Mouse (Mus musculus) natural killer cell, adult 2 months (primary cell): Measurements from ENCODE around the gene Jak2.

Source experiments
- DNase-seq, 2 experiments: peaks; one replicate each; pipeline ENCODE4 v3.0.0; 2022; ENCODE audit warnings: low spot score in 2 of 2

Gene Jak2

DNA sequence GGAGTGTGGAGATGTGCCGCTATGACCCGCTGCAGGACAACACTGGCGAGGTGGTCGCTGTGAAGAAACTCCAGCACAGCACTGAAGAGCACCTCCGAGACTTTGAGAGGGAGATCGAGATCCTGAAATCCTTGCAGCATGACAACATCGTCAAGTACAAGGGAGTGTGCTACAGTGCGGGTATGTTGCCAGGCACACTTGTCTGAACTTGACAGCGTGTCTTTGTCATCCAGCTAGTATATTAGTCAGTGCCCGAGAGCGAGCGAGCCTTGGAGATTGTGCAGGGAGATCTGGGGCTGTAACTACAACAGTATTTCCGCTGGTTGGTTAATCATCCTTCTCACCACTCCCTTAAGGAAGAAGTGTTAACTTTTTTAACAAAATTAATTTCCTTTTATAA is 49.3 kb downstream of the Jak2 start:
- no peak for DNase-seq

DNA sequence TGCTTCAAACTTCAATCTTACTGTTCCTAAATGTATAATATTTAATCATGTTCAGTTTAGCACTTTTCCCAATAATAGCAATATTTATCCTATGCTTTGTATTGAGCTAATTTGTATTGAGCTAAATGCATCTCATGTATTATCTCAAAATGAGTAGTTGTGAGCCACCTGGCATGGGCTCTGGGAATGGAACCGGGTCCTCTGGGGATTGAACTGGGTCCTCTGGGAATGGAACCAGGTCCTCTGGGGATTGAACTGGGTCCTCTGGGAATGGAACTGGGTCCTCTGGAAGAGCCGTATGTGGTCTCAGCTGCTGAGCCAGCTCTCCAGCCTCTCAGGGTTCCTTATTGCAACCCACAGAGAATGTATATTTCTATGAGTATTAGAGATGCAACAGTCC is 50.5 kb downstream of the Jak2 start:
- DNase-seq, result no peak

DNA sequence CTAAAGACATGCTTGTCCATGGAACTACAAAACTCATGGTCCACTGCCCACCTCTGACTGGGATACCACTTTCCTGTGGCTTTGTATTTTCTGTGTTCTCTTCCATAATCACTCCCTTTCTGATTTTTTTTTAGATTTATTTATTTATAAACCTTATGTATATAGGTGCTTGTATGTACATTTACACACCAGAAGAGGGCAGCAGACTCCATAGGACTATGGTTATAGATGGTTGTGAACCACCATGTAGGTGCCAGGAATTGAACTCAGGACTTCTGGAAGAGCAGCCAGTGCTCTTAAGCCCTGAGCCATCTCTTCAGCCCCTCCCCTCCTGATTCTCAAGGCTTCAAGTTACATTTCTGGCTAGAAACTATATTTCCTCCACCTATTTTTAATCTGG is 57.2 kb downstream of the Jak2 start:
- DNase-seq, result no peak

DNA sequence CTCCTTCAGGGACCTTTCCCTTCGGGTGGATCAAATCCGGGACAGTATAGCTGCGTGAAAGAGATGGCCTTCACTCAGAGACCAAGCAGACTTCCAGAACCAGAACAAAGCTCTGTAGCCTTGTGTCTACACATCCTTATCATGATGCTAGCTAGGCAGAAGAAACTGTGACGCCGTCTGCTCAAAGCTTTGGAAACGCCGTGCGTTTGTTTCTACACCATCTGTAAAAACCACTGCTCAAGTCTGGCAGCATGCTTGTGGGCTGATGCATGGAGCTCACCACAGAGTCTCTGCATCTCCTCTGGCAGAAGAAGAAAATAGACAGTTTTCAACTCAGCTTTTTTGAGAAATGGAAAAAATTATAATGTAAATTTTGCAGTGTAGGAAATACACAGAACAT is 60.2 kb downstream of the Jak2 start:
- DNase-seq, result no peak

DNA sequence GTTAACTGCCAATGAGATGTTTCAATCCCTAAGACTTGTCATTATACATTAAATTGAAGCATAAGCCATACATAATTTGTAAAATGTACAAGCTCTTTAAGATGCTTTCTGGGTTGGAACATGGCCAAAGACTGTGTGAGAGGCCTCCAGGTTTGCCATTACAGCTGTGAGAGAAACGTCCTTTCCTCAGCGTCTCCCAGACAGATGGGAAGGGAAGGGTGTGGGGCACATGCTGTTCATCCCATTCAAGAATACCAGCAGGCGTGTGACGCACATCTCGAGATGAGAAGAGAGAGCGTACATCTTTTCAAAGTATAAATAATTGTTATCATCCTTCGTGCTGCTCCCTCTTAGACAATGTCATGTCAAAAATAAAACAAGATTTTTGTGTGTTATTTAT is 61.0 kb downstream of the Jak2 start:
- no peak for DNase-seq

DNA sequence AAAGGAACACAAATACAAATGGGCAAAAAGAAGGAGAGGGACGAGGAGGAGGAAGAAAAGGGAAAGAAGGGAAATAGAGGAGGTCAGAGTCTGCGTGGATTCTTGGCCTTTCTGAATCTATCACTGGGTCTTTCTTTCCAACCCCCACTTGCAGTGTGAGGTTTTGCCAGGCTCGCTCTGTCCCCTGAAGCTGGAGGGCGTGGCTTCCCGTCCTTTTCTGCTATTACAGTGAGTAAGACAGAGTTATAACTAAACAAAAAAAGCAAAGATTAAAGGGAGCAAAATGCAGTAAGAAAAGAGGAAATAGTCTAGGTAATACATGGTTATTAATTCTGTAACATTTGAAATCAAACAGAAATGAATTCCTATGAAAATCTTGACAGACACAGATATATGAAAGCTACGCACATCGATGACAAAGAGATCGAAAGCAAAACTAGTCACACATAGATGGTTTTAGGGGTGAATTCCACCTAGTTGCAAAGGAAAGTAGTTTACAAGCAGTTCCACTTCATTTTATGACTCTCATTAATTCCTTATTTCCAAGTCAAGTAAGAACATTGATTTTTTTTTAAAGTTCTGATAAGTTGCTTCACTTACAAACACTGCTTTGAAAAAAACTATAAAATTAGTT is 71.9 kb downstream of the Jak2 start:
- DNase-seq, result peak in 1 of 2 experiments; percentile 14

- peak; percentile 60 to 71 for DNase-seq
Measured at GRCm38 (mm10) chr19:29325053-29325851, 73.6 kb downstream of the Jak2 start, which contains the start of gene Insl6. TSS of gene Insl6 (minus strand) at chr19:29325356.

DNA sequence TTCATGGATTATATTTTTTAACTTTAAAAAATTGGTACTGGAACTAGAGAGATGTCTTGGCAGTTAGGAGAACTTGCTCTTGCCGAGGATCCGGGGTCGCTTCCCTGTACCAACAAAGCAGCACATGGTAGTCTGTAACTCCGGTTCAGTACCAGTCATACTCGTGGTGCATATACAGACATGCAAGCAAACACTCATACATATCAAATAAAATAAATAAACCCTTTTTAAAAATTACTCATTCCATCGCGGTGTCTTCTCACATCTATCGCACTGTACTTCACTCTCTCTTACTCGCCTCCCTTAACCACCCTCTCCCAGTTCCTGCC is 74.2 kb downstream of the Jak2 start:
- DNase-seq, result no peak

DNA sequence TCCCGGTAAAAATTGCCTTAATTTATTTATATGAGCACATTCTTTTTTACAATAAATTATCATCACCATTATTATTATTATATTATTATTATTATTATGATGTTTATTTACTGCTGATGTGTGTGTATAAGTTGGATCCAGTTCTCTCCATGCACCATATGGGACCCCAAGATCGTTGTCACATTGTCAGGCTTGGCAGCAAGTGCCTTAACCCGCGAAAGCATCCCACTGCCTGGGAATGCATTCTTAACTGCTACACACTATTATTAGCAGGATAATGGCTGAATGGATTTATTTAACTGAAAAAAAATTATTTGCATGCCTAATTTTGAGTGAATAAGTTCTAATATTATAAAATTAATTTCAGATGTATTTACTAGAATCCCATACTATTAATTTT is 74.8 kb downstream of the Jak2 start:
- no peak for DNase-seq

DNA sequence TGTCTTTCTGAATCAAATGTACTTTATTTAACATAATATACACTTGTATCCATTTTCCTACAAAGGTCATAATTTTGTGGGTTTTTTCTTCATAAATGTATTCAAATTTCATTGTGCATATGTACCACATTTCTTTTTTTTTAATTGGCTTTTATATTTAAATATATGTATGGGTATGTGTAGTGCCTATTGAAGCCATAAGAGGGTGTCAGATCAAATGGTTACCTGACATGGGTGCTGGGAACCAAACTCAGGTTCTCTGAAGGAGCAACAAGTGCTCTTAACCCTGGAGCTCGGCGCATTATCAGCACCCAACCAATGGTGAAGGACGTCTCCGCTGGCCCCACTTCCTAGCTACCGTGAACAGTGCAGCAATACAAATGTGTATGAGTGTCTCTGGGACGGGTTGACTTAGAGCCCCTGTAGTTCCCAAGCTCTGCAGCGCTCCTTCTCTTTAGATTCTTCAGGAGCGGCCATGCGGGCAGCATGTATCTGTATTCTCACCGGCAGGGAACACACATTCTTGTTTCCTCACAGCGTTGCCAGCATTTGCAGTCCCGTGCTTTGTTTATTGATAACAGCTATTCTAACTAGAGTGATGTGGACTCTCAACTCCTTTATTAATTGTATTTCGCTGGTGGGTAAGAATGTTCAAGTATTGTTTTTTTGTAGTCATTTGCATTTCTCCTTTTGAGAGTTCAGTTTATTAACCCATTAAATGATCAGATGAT is 75.4 kb downstream of the Jak2 start:
- no peak for DNase-seq

GRCm38 (mm10) chr19:29334068-29334745 is 82.6 kb downstream of the Jak2 start, which contains the start of gene Rln1:
TSS of gene Rln1 (minus strand) at chr19:29334670.
- DNase-seq, result no peak

DNA sequence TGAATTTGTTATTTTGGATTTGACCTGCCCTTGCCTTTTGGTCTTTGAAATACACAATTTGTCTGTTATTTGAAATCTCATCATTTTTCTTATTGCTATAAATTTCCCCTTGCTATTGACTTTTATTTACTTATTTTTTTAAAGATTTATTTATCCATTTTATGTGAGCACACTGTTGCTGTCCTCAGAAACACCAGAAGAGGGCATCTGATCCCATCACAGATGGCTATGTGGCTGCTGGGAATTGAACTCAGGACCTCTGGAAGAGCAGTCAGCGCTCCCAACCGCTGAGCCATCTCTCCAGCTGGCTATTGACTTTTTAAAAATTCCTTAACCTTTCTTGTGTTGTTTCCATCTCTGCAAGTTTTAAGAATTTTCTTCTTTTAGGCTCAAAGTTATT is 85.0 kb downstream of the Jak2 start:
- no peak for DNase-seq

DNA sequence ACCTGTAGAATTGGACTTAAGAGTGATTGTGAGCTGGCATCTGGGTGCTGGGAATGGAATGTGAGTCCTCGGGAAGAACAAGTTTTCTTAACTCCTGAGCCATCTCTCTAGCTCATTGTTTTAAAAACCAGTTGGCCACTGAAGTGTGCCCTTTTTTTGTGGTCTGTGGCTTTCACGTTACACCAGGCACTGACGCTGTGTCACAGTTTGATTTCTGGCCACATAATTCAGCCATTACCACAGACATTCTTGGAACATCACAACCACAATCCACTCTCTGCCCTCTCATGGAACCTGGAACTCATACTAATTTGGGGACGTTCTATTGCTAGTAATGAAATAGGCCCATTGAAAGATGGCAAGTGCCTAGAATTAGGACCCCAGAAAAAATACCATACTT is 89.4 kb downstream of the Jak2 start:
- DNase-seq, result peak in 1 of 2 experiments; percentile 38

DNA sequence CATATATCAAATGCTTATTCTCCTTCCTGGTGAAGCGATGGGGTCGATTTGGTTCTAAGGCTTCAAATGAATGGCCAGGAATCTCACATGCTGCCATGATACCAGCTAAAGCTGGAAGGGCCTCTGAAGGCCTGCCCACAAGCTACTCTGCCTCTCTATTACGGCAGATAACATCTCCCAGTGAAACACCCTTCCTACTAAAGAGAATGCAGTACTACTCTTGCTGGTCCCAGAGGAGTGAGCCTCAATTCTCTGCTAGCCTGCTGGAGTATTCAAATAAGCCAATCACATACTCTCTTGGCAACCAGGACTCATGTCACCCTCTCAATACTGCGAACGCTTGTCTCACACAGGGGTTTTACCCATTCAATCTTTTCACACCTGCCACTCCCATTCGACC is 90.7 kb downstream of the Jak2 start:
- DNase-seq, result peak; percentile 40 to 74

- no peak for DNase-seq
Measured at GRCm38 (mm10) chr19:29344868-29345267, 93.2 kb downstream of the Jak2 start.

DNA sequence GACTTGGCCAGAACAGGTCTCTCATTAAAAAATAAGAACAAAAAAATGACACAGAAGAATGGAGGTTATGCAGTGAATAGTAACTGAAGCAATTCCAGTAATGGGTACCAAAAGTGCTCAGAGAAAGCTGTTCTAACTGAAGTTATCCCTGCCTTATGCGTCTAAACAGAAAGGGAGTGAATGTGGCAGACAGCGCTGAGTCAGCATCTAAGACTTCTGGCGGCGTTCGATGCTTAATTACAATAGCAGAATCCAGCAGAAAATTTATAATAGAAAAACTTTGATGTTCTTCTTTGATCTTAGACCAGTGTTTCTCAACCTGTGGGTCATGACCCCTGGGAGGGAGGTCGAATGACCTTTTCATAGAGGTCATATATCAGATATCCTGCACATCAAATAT is 94.0 kb downstream of the Jak2 start:
- DNase-seq, result no peak

DNA sequence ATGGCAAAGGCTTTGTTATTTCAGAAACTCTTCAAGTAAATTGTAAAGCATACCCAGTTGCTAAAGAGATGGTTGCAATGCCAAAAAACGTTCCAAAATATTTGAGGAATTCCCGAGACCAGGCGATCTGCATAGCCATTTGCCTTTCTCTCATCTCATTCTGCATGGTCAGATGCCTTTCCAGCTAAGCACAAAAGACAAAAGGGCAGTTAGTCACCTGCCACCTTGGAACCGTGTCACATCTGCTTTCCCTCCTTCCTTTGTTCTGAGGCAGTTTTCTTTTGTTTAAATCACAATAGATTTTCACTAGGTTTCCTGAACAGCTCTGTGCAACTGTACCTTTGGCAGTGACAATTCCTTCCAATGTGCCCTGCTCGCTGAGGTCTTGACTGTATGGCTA is 99.4 kb downstream of the Jak2 start:
- no peak for DNase-seq

DNA sequence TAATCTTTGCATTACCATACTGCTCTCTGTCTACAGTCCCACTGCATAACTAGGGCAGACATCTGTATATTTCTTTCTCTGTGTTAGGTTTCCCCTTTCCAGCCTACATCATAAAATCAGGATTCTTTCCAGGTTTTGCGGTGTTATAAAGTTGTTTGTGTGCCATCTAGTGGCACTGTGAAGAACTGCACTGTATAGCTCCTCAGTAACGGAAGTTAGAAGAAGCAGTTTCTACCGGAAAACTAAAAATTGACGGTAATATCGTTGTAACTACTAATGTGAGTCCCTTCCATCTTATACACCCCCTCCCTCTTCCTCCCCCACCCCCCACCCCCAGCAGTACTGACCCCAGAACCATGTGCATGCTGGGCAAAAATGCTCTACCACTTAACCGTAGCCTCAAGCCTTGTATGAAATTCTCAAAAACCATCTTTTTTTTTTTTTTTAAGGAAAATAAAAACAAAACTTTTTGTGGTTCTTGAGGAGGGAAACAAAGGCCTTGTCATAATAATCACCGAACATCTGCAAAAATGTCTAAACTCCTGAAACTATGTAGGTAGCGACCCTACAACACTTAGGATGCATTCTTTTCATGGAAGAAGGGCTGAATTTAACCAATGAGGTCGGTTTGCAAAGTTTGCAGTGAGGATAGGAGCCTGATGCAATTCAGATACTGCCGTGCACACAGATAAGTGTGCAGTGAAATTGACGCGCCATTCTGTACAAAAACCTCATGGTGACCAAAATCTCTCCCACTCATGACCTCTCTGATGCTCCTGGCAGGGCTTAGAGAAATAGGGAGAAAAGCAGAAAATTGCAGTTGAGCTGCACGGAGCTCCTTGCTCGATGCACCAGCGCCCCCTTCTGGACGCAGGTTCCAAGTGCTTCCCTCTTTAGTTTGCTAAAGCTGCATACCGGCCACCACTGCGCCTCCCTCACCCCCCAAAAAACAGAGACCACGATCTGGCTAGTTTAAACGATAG is 103.6 kb downstream of the Jak2 start:
- peak; percentile 78 to 88 for DNase-seq

- no peak for DNase-seq
Measured at GRCm38 (mm10) chr19:29356281-29356680, 104.7 kb downstream of the Jak2 start.

- DNase-seq, result no peak
Measured at GRCm38 (mm10) chr19:29360251-29360650, 108.6 kb downstream of the Jak2 start.
